25 mouse cellular contexts compared by ENCODE assay signal in genomic region chr11:34049125-34049379, GRCm38 (mm10). TPM values are rescaled to one million over a fixed set of nuclear protein-coding genes. Genes with fewer than 3 reads are reported as not detected.
A peak's percentile ranks its signal among the peaks of the same experiment; 100 is the strongest.
DNase-seq lines count a peak whose midpoint lies in the region; ATAC-seq and TF ChIP-seq lines count a peak whose summit lies in the region.
"Had no signal": no experiment of that assay in that cellular context is flagged by ENCODE, and none has a peak within 500 bp of the region (broad histone marks: within the 10 kb centered on the region; RNA-seq: fewer than 3 reads in every experiment).

No protein-coding gene starts in this region.

- DNase-seq in gastrocnemius, adult 2 months: no peak
- DNase-seq in gastrocnemius, adult 8-10 months (ENCODE audit: low spot score in 2 of 2): no peak
- no peak for DNase-seq in spleen, adult 2 months (ENCODE audit: low read depth in 1 of 2, low spot score in 2 of 2)
- no peak for DNase-seq in spleen, postnatal 36 days (ENCODE audit: low spot score in 2 of 2)
- no peak for DNase-seq in liver, embryonic 11.5 days (ENCODE audit: low spot score)
- DNase-seq in lung, postnatal 0 days (ENCODE audit: low spot score): no peak
- DNase-seq in cerebellum, adult 11-12 months: no peak
- DNase-seq: cerebellum, adult 9-11 months; heart, postnatal 4 days; kidney, adult 18-20 months; left cerebral cortex, postnatal 4 days; lung, embryonic 14.5 days; midbrain, embryonic 14.5 days had no signal

- peaks cover under 1% of the 10 kb centered on the region; the same call in 1 of the 2 replicates for H3K4me1 ChIP-seq in spleen, adult 2 months (ENCODE audit: control insufficient read depth, insufficient read depth, insufficient read length)
- no peaks in the 10 kb centered on the region; the same call in 1 of the 2 replicates for H3K4me1 ChIP-seq in liver, embryonic 11.5 days (replicated peaks; ENCODE audit: control insufficient read depth, insufficient read depth, low read length)
- H3K4me1 ChIP-seq in lung, postnatal 0 days (ENCODE audit: insufficient read depth, low read depth, low read length): no peaks in the 10 kb centered on the region
- H3K4me1 ChIP-seq: embryonic facial prominence, embryonic 13.5 days; heart, embryonic 12.5 days; hindbrain, embryonic 15.5 days had no signal

- H3K27ac ChIP-seq in gastrocnemius, adult 2 months: no peak overlapping the region
- peak overlapping the region; percentile 30 for H3K27ac ChIP-seq in spleen, adult 2 months (ENCODE audit: insufficient read depth, low read length)
- H3K27ac ChIP-seq in liver, embryonic 11.5 days (ENCODE audit: low read depth, low read length): no peak overlapping the region
- H3K27ac ChIP-seq in macrophage: peak overlapping the region; percentile 96
- H3K27ac ChIP-seq in lung, postnatal 0 days (ENCODE audit: low read length): no peak overlapping the region
- H3K27ac ChIP-seq: embryonic facial prominence, embryonic 13.5 days; hindbrain, embryonic 15.5 days; kidney, postnatal 0 days had no signal

- peak overlapping the region; percentile 6 for H3K4me2 ChIP-seq in liver, embryonic 11.5 days
- H3K4me2 ChIP-seq in lung, postnatal 0 days (replicated peaks; ENCODE audit: low read depth, low read length): no peak overlapping the region
- H3K4me2 ChIP-seq: embryonic facial prominence, embryonic 13.5 days; heart, embryonic 12.5 days; hindbrain, embryonic 15.5 days; lung, embryonic 14.5 days had no signal

- no peaks in the 10 kb centered on the region for H3K9me3 ChIP-seq in liver, embryonic 11.5 days (ENCODE audit: control insufficient read depth, low read length)
- no peaks in the 10 kb centered on the region for H3K9me3 ChIP-seq in lung, postnatal 0 days (ENCODE audit: low read length)
- H3K9me3 ChIP-seq: embryonic facial prominence, embryonic 13.5 days; heart, embryonic 12.5 days; hindbrain, embryonic 15.5 days had no signal

- ATAC-seq in liver, embryonic 11.5 days (replicated peaks; ENCODE audit: low FRiP score): no peak
- no peak for ATAC-seq in lung, postnatal 0 days

- TF ChIP-seq CTCF in gastrocnemius, adult 2 months (IDR thresholded peaks at IDR 0.05): no peak
- no peak for TF ChIP-seq CTCF in spleen, adult 2 months (IDR thresholded peaks at IDR 0.05; ENCODE audit: extremely low read depth, insufficient read depth, insufficient read length, insufficient replicate concordance)
- TF ChIP-seq CTCF in lung, postnatal 0 days (IDR thresholded peaks at IDR 0.05): no peak

- intact Hi-C loops in gastrocnemius, adult 2 months (cut with DNase I): no loop called here

- H3K27me3 ChIP-seq in spleen, adult 2 months (ENCODE audit: control insufficient read depth, insufficient read depth, low read length): no peaks in the 10 kb centered on the region
- no peaks in the 10 kb centered on the region for H3K27me3 ChIP-seq in liver, embryonic 11.5 days (replicated peaks; ENCODE audit: control insufficient read depth, insufficient read depth, low read length)
- H3K27me3 ChIP-seq in lung, postnatal 0 days (replicated peaks; ENCODE audit: insufficient read depth, low read length): no peaks in the 10 kb centered on the region
- H3K27me3 ChIP-seq: embryonic facial prominence, embryonic 13.5 days; heart, embryonic 12.5 days; hindbrain, embryonic 15.5 days had no signal

- no peak for TF ChIP-seq POLR2A in spleen, adult 2 months (IDR thresholded peaks at IDR 0.05; ENCODE audit: low read depth, low read length)

- no peaks in the 10 kb centered on the region for H3K36me3 ChIP-seq in spleen, adult 2 months (ENCODE audit: control insufficient read depth, insufficient read depth, low read length)
- H3K36me3 ChIP-seq in liver, embryonic 11.5 days (ENCODE audit: control insufficient read depth, insufficient read depth, low read length): no peaks in the 10 kb centered on the region
- peaks cover 18% of the 10 kb centered on the region for H3K36me3 ChIP-seq in macrophage (ENCODE audit: inconsistent target)
- no peaks in the 10 kb centered on the region for H3K36me3 ChIP-seq in lung, postnatal 0 days (ENCODE audit: insufficient read depth, low read length)
- H3K36me3 ChIP-seq: embryonic facial prominence, embryonic 13.5 days; heart, embryonic 12.5 days; hindbrain, embryonic 15.5 days had no signal

- H3K9ac ChIP-seq in liver, embryonic 11.5 days (ENCODE audit: low read depth, low read length): no peak overlapping the region
- H3K9ac ChIP-seq in lung, postnatal 0 days (replicated peaks; ENCODE audit: low read depth): no peak overlapping the region
- H3K9ac ChIP-seq: embryonic facial prominence, embryonic 13.5 days; heart, embryonic 12.5 days; hindbrain, embryonic 15.5 days; lung, embryonic 14.5 days had no signal

- H3K4me3 ChIP-seq in gastrocnemius, adult 2 months: peak overlapping the region; percentile 6; the same call in 1 of the 2 replicates
- H3K4me3 ChIP-seq in spleen, adult 2 months (ENCODE audit: extremely low read depth, insufficient read depth, insufficient read length): peak overlapping the region; percentile 69
- no peak overlapping the region; the same call in none of the 2 replicates for H3K4me3 ChIP-seq in liver, embryonic 11.5 days (ENCODE audit: low read depth, low read length)
- peak overlapping the region; percentile 81 for H3K4me3 ChIP-seq in macrophage (ENCODE audit: inconsistent target)
- no peak overlapping the region for H3K4me3 ChIP-seq in lung, postnatal 0 days (ENCODE audit: low read depth, low read length)
- H3K4me3 ChIP-seq: embryonic facial prominence, embryonic 13.5 days; heart, embryonic 12.5 days; hindbrain, embryonic 15.5 days; myocyte had no signal

- no peak for TF ChIP-seq EP300 in lung, postnatal 0 days (IDR thresholded peaks at IDR 0.05)

- 71% methylated on average over 1 of the region's 1 CpGs for WGBS in spleen, adult 2 months
- 90% methylated on average over 1 of the region's 1 CpGs for WGBS in liver, embryonic 11.5 days
- WGBS in macrophage (ENCODE audit: missing documents): 100% methylated on average over 1 of the region's 1 CpGs
- 88% methylated on average over 1 of the region's 1 CpGs for WGBS in lung, postnatal 0 days

- peaks cover 66% of the 10 kb centered on the region for H3K79me2 ChIP-seq in macrophage (ENCODE audit: inconsistent target)

RNA-seq across cellular contexts. Expression of gene Lcp2, which starts 2.3 kb away (rescaled TPM):
- 1 to 10 TPM in 1 of 2 experiments, under 1 TPM in 1; 0.36 to 1.6 TPM for total RNA-seq in gastrocnemius, adult 2 months (2021)
- under 1 TPM; 0.19 to 0.62 (median 0.36) TPM for total RNA-seq in gastrocnemius, adult 8-10 months (2022)
- polyA plus RNA-seq in spleen, adult 2 months (2012; rRNA removed): 34.0 and 34.2 TPM in 2 replicates
- polyA plus RNA-seq in liver, embryonic 11.5 days (2014; fragmentation: Nextera tagmentation; extraction: Ambion mirVana): 13.3 and 16.0 TPM in 2 replicates
- 1,000 to 10,000 TPM in 1 of 26 experiments, 100 to 1,000 TPM in 25; 164 to 1,019 (median 482) TPM for total RNA-seq in macrophage (2018; cell fraction: chromatin; rRNA removed)
- total RNA-seq in macrophage (2018; cell fraction: cytosol; rRNA removed): 100 to 1,000 TPM in 18 of 26 experiments, 10 to 100 TPM in 8; 66.7 to 415 (median 156) TPM
- total RNA-seq in macrophage (2018; cell fraction: nucleus; rRNA removed): 100 to 1,000 TPM; 109 to 703 (median 344) TPM
- polyA plus RNA-seq in macrophage (2018): 82.2 to 128 TPM (median 93.6 TPM) in 3 replicates
- polyA plus RNA-seq in lung, postnatal 0 days (2015; fragmentation: Nextera tagmentation; extraction: Ambion mirVana): 4.5 and 4.9 TPM in 2 replicates

RNA-seq across cellular contexts. Expression of gene 4930469K13Rik, which starts 49.3 kb away (rescaled TPM):
- not detected for total RNA-seq in gastrocnemius, adult 2 months (2021)
- total RNA-seq in gastrocnemius, adult 8-10 months (2022): not detected
- not detected in 2 replicates for polyA plus RNA-seq in spleen, adult 2 months (2012; rRNA removed)
- polyA plus RNA-seq in liver, embryonic 11.5 days (2014; fragmentation: Nextera tagmentation; extraction: Ambion mirVana): not detected in 2 replicates
- not detected for total RNA-seq in macrophage (2018; cell fraction: chromatin; rRNA removed)
- total RNA-seq in macrophage (2018; cell fraction: cytosol; rRNA removed): not detected
- 1 to 10 TPM in 1 of 26 experiments, not detected in 25; 2.6 TPM for total RNA-seq in macrophage (2018; cell fraction: nucleus; rRNA removed)
- not detected in 3 replicates for polyA plus RNA-seq in macrophage (2018)
- not detected in 2 replicates for polyA plus RNA-seq in lung, postnatal 0 days (2015; fragmentation: Nextera tagmentation; extraction: Ambion mirVana)
- total RNA-seq: adrenal gland, adult 18-20 months; adrenal gland, postnatal 4 days; gastrocnemius, adult 18-20 months; granulocyte monocyte progenitor cell, adult 5-6 weeks; heart, postnatal 4 days; layer of hippocampus, adult 8-10 months; left cerebral cortex, postnatal 4 days had no signal
- polyA plus RNA-seq: heart, embryonic 12.5 days; kidney, postnatal 0 days; lung, embryonic 14.5 days; midbrain, embryonic 14.5 days; myocyte; stomach, embryonic 16.5 days had no signal

RNA-seq across cellular contexts. Expression of gene Kcnip1, which starts 56.1 kb away (rescaled TPM):
- not detected for total RNA-seq in gastrocnemius, adult 2 months (2021)
- total RNA-seq in gastrocnemius, adult 8-10 months (2022): not detected
- not detected in 2 replicates for polyA plus RNA-seq in spleen, adult 2 months (2012; rRNA removed)
- polyA plus RNA-seq in liver, embryonic 11.5 days (2014; fragmentation: Nextera tagmentation; extraction: Ambion mirVana): 1.2 and 2.0 TPM in 2 replicates
- under 1 TPM in 3 of 26 experiments, not detected in 23; 0.13 to 0.33 (median 0.26) TPM for total RNA-seq in macrophage (2018; cell fraction: chromatin; rRNA removed)
- total RNA-seq in macrophage (2018; cell fraction: cytosol; rRNA removed): not detected
- total RNA-seq in macrophage (2018; cell fraction: nucleus; rRNA removed): not detected
- polyA plus RNA-seq in macrophage (2018): not detected in 3 replicates
- 0.18 and 0.27 TPM in 2 replicates for polyA plus RNA-seq in lung, postnatal 0 days (2015; fragmentation: Nextera tagmentation; extraction: Ambion mirVana)
- total RNA-seq: granulocyte monocyte progenitor cell, adult 5-6 weeks; heart, postnatal 4 days had no signal
- polyA plus RNA-seq: myocyte had no signal

Comparison
In these comparisons a context has a peak if more than half of its experiments do, and no peak if none do; other contexts are left out.
1. H3K27ac ChIP-seq: peak in spleen, adult 2 months (single experiment) and macrophage (single experiment); none in gastrocnemius, adult 2 months (single experiment), liver, embryonic 11.5 days (single experiment) and lung, postnatal 0 days (single experiment).
2. H3K4me3 ChIP-seq: peak in gastrocnemius, adult 2 months (single experiment), spleen, adult 2 months (single experiment) and macrophage (single experiment); none in liver, embryonic 11.5 days (single experiment) and lung, postnatal 0 days (single experiment).